Mouse (Mus musculus) liver, adult 2 months (tissue): Measurements from ENCODE around the gene Dlgap4. TPM values are rescaled to one million over a fixed set of nuclear protein-coding genes. Genes with fewer than 3 reads are reported as not detected.

Experiments used
- DNase-seq: peaks from one replicate; pipeline ENCODE4 v3.0.0-alpha.2; 2011; ENCODE audit warnings: low read depth, low spot score; ENCODE audit errors: extremely low read depth
- H3K27ac ChIP-seq: fragments of 200-500 bp; replicated peaks from 2 replicates; pipeline ENCODE4 v1.5.1; 2012; ENCODE audit warnings: low read depth, mild to moderate bottlenecking, control low read depth, inconsistent platforms, low read length; ENCODE audit not compliant: insufficient read depth
- H3K27me3 ChIP-seq: fragments of 200-500 bp; 2 replicates; pipeline ENCODE4 v1.6.1; 2012; ENCODE audit warnings: mild to moderate bottlenecking, moderate library complexity, low read length, inconsistent platforms; ENCODE audit not compliant: control insufficient read depth, insufficient read depth
- H3K36me3 ChIP-seq: fragments of 200-500 bp; 2 replicates; pipeline ENCODE4 v1.6.1; 2012; ENCODE audit warnings: low read length, inconsistent platforms; ENCODE audit not compliant: control insufficient read depth, insufficient read depth
- H3K4me1 ChIP-seq: fragments of 200-500 bp; 2 replicates; pipeline ENCODE4 v1.6.1; 2011; ENCODE audit warnings: low read length; ENCODE audit not compliant: control insufficient read depth, insufficient read depth
- H3K4me3 ChIP-seq: fragments of 200-500 bp; 2 replicates; pipeline ENCODE4 v1.5.1; 2011; ENCODE audit warnings: low read depth, mild to moderate bottlenecking, control low read depth, low read length, moderate library complexity; ENCODE audit not compliant: insufficient read depth
- H3K79me2 ChIP-seq: fragments of 200-500 bp; 2 replicates; pipeline ENCODE4 v1.6.1; 2012; ENCODE audit warnings: inconsistent platforms, mild to moderate bottlenecking, low read length, moderate library complexity; ENCODE audit not compliant: control insufficient read depth, insufficient read depth
- H3K9ac ChIP-seq: fragments of 200-500 bp; 2 replicates; pipeline ENCODE4 v1.6.1; 2012; ENCODE audit warnings: low read depth, mild to moderate bottlenecking, control low read depth, inconsistent platforms, low read length
- CTCF ChIP-seq: fragments of 200-500 bp; IDR thresholded peaks from 2 replicates; pipeline ENCODE4 v1.5.1; 2011; ENCODE audit warnings: low read depth, low read length, control low read depth
- POLR2A ChIP-seq: fragments of 200-500 bp; IDR thresholded peaks from 2 replicates; pipeline ENCODE4 v1.6.1; 2011; ENCODE audit warnings: low read length, control low read depth; ENCODE audit not compliant: insufficient read depth; ENCODE audit errors: extremely low read depth
- WGBS: fragments of 180-500 bp; shearing (Covaris S2); methylation state at CpG from one replicate; pipeline ENCODE4 v1.1.7; 2018; 5-methylcytosine and 5-hydroxymethylcytosine counted together
- polyA plus RNA-seq: library from polyadenylated mRNA; depleted of rRNA; stranded (reverse); fragments of >200 nt; gene quantifications from 2 replicates; pipeline ENCODE4 v1.2.3, GENCODE M21; 2012
- total RNA-seq: library from RNA; depleted of rRNA; stranded (reverse); fragments of >200 nt; gene quantifications from 2 replicates; pipeline ENCODE4 v1.2.3, GENCODE M21; 2014

Dlgap4 gene
- total and polyA plus RNA-seq, 2 experiments, result 3.2 to 22.8 TPM

DNA sequence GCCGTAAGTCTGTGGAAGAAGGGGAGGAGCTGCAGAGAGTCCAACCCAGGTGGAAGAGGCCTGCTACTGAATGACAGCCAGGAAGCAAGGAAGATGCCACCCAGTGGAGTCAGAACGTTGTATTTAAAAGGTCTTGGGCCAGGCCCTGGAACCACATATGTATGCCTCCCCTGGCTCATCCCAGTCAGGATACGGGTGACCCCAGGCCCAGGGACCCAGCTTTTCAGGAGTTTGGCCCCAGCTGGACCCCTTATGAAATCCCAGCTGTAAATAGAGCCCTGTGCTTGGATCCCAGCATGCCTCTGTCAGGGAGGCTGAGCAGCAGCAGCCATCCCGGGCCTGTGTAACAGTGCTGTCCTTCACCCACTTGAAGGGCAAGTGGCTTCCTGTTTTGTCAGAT, 151.2 kb downstream of the Dlgap4 start:
- H3K4me3 ChIP-seq, result no peak overlapping the region
- no peak for DNase-seq
- no peak overlapping the region for H3K9ac ChIP-seq
- H3K4me1 ChIP-seq, result no peaks in the 10 kb centered on the region
- TF ChIP-seq POLR2A, result no peak
- TF ChIP-seq CTCF, result no peak
- H3K36me3 ChIP-seq, result peaks cover 3% of the 10 kb centered on the region; the same call in 1 of the 2 replicates
- no peak overlapping the region for H3K27ac ChIP-seq
- 68% methylated on average over 4 of the region's 4 CpGs for WGBS
- H3K27me3 ChIP-seq, result no peaks in the 10 kb centered on the region
- H3K79me2 ChIP-seq, result no peaks in the 10 kb centered on the region

DNA sequence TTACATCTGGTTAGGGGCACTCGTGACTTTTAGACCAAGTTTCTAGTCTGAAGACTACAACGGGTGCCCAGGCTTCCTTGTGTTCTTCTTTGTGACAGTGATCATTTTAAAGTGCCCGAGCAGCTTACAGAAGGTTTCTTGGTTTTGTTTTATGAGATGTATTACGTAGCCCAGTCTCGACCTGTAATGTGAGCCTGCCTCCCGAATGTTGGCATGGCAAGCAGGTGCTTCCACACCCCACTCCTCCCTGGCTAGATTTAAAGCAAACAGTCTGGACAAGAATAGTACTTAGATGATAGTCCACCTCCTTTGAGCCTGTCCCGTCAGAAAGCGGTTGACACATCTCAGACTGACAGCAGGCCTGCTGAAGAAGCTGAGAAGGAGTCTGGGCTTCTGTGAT, 152.1 kb downstream of the Dlgap4 start:
- Histone ChIP-seq H3K27me3 (no peaks in the 10 kb centered on the region), H3K4me3 (no peak overlapping the region), H3K27ac (no peak overlapping the region), H3K9ac (no peak overlapping the region), H3K79me2 (no peaks in the 10 kb centered on the region), H3K36me3 (peaks cover 3% of the 10 kb centered on the region; the same call in 1 of the 2 replicates), H3K4me1 (no peaks in the 10 kb centered on the region)
- 78% methylated on average over 8 of the region's 8 CpGs for WGBS
- DNase-seq, result no peak
- TF ChIP-seq CTCF (no peak), POLR2A (no peak)

DNA sequence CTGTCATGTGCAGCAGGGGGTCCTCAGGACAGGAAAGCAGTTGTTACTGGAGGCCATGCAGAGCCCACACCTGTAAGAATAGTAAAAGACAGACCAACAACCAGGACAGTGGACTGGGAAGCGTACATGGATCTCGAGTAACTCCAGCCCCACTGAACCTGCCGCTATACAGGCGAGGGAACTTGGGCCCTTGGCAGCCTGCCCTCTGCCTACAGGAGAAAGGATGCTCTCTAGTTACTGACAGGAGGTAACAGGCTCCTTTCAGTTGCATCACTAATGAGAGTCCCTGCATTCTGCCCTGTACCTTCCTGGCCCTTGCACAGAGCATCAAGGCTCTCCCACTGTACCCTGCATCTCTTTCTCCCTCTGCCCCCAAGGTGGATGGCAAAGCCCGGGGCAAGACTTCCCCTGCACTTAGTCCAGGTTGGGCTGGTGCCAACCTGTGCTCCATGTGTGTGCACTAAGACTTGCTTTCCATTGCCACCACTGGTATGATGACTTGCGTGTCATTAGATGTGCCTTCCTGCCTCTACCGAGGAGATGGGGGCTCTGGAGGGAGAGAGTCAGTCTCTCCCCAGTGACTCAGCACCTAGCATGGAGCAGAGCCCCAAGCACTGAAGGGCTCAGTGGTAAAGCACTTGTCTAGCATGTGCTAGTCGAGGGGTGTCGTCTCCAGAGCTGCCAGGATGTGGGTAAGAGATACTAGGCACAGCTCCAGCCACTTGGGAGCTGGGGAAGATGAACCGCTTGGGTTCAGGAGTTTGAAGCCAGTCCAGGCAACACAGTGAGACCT, 152.9 kb downstream of the Dlgap4 start:
- DNase-seq, result no peak
- H3K27ac ChIP-seq, result no peak overlapping the region
- no peak for TF ChIP-seq CTCF
- no peak for TF ChIP-seq POLR2A
- peaks cover 3% of the 10 kb centered on the region; the same call in 1 of the 2 replicates for H3K36me3 ChIP-seq
- H3K9ac ChIP-seq, result no peak overlapping the region
- WGBS, result 69% methylated on average over 10 of the region's 10 CpGs
- H3K79me2 ChIP-seq, result no peaks in the 10 kb centered on the region
- no peaks in the 10 kb centered on the region for H3K27me3 ChIP-seq
- H3K4me3 ChIP-seq, result no peak overlapping the region
- no peaks in the 10 kb centered on the region for H3K4me1 ChIP-seq

GRCm38 (mm10) chr2:156767108-156767507, 153.6 kb downstream of the Dlgap4 start:
- no peak overlapping the region for H3K27ac ChIP-seq
- 79% methylated on average over 5 of the region's 5 CpGs for WGBS
- no peak overlapping the region for H3K4me3 ChIP-seq
- H3K4me1 ChIP-seq, result no peaks in the 10 kb centered on the region
- H3K27me3 ChIP-seq, result no peaks in the 10 kb centered on the region
- no peak overlapping the region for H3K9ac ChIP-seq
- TF ChIP-seq POLR2A, result no peak
- TF ChIP-seq CTCF, result no peak
- peaks cover 3% of the 10 kb centered on the region; the same call in 1 of the 2 replicates for H3K36me3 ChIP-seq
- H3K79me2 ChIP-seq, result no peaks in the 10 kb centered on the region
- DNase-seq, result no peak

DNA sequence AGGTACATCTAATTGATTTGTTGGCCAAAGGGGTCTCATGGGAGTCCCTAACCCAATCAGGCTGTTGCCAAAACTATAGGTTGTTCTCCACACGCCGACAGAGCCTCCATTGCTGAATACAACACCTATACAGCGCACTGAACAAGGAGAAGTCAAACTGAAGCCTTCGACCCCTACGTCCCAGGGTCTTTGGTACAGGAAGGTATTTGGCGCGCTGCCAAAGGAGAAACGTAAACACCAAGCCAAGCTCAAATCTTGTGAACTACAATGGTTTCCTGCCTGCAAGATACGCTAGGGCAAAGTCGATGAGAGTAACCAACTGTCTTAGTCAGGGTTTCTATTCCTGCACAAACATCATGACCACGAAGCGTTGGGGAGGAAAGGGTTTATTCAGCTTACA, 155.8 kb downstream of the Dlgap4 start:
- no peaks in the 10 kb centered on the region for H3K4me1 ChIP-seq
- H3K9ac ChIP-seq, result no peak overlapping the region
- H3K36me3 ChIP-seq, result no peaks in the 10 kb centered on the region
- 55% methylated on average over 12 of the region's 12 CpGs for WGBS
- no peak for DNase-seq
- TF ChIP-seq POLR2A (no peak), CTCF (no peak)
- H3K4me3 ChIP-seq, result no peak overlapping the region
- no peak overlapping the region for H3K27ac ChIP-seq
- no peaks in the 10 kb centered on the region for H3K79me2 ChIP-seq
- H3K27me3 ChIP-seq, result no peaks in the 10 kb centered on the region

GRCm38 (mm10) chr2:156773470-156773869, 160.0 kb downstream of the Dlgap4 start:
- H3K4me3 ChIP-seq, result no peak overlapping the region
- H3K27ac ChIP-seq, result no peak overlapping the region
- no peak overlapping the region for H3K9ac ChIP-seq
- H3K4me1 ChIP-seq, result no peaks in the 10 kb centered on the region
- DNase-seq, result no peak
- H3K27me3 ChIP-seq, result no peaks in the 10 kb centered on the region
- no peaks in the 10 kb centered on the region for H3K36me3 ChIP-seq
- H3K79me2 ChIP-seq, result no peaks in the 10 kb centered on the region
- TF ChIP-seq CTCF, result no peak
- TF ChIP-seq POLR2A, result no peak
